Mouse (Mus musculus): Measurements from ENCODE around the gene Ap3d1. TPM values are rescaled to one million over a fixed set of nuclear protein-coding genes. Genes with fewer than 3 reads are reported as not detected.

Gene Ap3d1
- polyA plus RNA-seq, 1 experiment from 2014 or later = 45.0 TPM

DNA sequence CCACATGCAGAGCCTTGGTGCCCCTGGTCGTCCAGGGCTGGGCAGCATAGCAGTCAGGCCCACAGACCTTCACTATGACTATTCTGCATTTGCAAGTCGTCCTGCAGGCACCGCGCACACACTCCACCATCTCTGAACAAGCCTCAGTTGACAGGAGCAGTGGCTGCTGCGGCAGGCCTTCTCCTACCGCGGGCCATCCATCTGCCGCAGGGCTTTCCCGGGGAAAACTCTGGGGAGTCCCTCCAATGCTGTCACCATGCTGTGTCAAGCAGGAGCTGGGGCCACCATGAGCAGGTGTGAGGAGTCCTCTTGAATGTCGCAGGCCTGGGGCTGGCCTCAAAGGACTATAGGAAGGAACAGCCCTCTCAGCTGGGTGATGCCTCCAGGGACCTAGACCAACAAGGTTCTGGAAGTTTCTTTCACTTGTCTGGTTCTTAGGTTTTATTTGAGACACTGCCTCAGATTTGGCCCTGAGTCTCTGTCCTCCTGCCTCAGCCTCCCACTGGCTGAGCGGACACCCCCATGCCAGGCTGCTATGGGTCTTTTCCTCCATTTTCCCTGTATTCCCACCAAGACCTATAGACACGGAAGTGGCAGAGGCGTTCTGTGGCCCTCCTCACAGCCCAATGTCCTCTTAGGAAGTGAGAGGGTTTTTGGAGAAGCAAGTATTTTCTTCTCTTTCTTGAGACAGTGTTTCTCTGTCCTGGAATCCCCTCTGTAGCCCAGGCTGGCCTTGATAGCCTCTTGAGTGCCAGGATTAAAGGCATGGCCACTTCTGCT is 47.7 kb downstream of the Ap3d1 start:
- Histone ChIP-seq H3K9me3 (replicated peaks) (no peaks in the 10 kb centered on the region), H3K27me3 (no peaks in the 10 kb centered on the region), H3K9ac (no peak overlapping the region), H3K36me3 (peaks cover 16% of the 10 kb centered on the region), H3K27ac (peak overlapping the region; percentile 53; the same call in 1 of the 2 replicates), H3K4me2 (no peak overlapping the region), H3K4me1 (replicated peaks) (peaks cover 36% of the 10 kb centered on the region), H3K4me3 (no peak overlapping the region)
- WGBS = 87% methylated on average over 13 of the region's 13 CpGs
- no peak for ATAC-seq (replicated peaks; ENCODE audit: insufficient number of reproducible peaks, insufficient read depth, low FRiP score, low read depth)

GRCm38 (mm10) chr10:80693401-80694045 is 48.5 kb downstream of the Ap3d1 start:
- H3K36me3 ChIP-seq = peaks cover 18% of the 10 kb centered on the region
- no peaks in the 10 kb centered on the region for H3K27me3 ChIP-seq
- 81% methylated on average over 12 of the region's 12 CpGs for WGBS
- H3K4me3 ChIP-seq = no peak overlapping the region
- peaks cover 36% of the 10 kb centered on the region for H3K4me1 ChIP-seq (replicated peaks)
- H3K27ac ChIP-seq = peak overlapping the region; percentile 12; the same call in 1 of the 2 replicates
- ATAC-seq (replicated peaks; ENCODE audit: insufficient number of reproducible peaks, insufficient read depth, low FRiP score, low read depth) = no peak
- H3K9me3 ChIP-seq (replicated peaks) = no peaks in the 10 kb centered on the region
- H3K4me2 ChIP-seq = no peak overlapping the region
- H3K9ac ChIP-seq = no peak overlapping the region

DNA sequence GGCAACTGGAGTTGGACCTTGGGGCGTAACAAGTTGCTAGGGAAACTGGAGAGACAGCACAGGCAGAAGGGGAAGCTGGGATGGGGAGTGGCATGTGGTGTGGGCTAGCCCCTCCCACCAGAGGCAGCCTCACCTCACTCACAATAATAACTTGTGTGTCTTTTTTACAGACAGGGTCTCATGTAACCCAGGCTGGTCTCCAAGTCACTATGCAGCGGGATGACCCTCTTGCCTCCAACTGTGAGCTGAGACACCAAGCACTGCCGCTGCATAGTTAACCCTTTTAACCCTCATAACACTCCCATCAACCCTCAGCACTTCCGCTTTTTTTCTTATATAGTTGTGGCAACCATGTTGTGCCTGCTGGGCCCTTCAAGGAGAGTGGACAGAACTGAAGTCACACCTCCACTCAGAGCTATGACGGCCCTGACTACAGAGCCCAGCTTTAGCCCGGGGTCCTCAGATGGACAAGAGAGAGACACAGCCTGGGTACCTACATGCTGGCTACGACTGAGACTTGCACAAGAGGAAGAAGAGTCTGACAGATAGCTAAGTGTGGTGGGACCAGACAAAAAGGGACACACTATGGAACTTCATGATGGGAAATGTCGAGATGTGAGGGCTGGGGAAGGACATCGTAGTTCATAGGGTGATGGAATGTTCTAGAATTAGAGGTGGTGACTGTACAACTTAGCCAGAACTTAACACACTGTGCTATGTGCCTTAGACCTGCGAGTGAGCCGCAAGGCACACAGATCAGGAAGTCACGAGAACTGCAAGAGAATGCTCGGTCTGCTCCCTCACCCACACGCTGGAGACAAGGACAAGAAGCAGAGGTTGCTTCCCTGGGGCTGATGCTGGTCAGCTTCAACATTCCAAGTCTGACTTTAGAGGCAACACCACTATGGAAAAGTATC is 49.6 kb downstream of the Ap3d1 start:
- peak overlapping the region; percentile 12; the same call in 1 of the 2 replicates for H3K27ac ChIP-seq
- peaks cover 21% of the 10 kb centered on the region for H3K36me3 ChIP-seq
- no peak overlapping the region for H3K4me2 ChIP-seq
- peaks cover 29% of the 10 kb centered on the region for H3K4me1 ChIP-seq (replicated peaks)
- no peaks in the 10 kb centered on the region for H3K9me3 ChIP-seq (replicated peaks)
- H3K4me3 ChIP-seq = no peak overlapping the region
- H3K9ac ChIP-seq = no peak overlapping the region
- ATAC-seq (replicated peaks; ENCODE audit: insufficient number of reproducible peaks, insufficient read depth, low FRiP score, low read depth) = no peak
- 69% methylated on average over 14 of the region's 14 CpGs for WGBS
- H3K27me3 ChIP-seq = no peaks in the 10 kb centered on the region

DNA sequence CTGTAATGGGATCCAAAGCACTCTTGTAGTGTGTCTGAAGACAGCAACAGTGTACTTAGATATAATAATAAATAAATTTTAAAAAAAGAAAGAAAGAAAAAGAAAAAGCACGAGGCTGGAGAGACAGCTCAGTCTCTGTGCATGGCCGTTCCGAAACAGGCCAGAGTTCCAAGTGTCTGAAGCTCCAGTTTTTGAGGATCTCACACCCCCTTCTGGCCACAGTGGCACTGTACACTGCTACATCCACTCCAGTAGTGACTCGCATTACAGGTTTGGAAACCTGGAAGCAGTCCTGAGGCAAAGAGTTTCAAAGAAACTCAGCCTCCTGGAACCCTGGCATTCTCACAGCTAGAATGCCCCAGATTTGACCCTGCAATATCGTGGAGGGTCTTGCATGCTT is 54.2 kb downstream of the Ap3d1 start:
- 0 out of 2 replicates have a peak, but pooled peaks have one; percentile 48 for ATAC-seq (replicated peaks; ENCODE audit: insufficient number of reproducible peaks, insufficient read depth, low FRiP score, low read depth)
- Histone ChIP-seq H3K27me3 (no peaks in the 10 kb centered on the region), H3K9me3 (replicated peaks) (no peaks in the 10 kb centered on the region), H3K4me1 (replicated peaks) (0 out of 2 replicates have a peak, but pooled peaks cover 3% of the 10 kb centered on the region), H3K9ac (no peak overlapping the region), H3K27ac (no peak overlapping the region), H3K4me3 (no peak overlapping the region), H3K36me3 (peaks cover 54% of the 10 kb centered on the region), H3K4me2 (no peak overlapping the region)
- 33% methylated on average over 5 of the region's 5 CpGs for WGBS

DNA sequence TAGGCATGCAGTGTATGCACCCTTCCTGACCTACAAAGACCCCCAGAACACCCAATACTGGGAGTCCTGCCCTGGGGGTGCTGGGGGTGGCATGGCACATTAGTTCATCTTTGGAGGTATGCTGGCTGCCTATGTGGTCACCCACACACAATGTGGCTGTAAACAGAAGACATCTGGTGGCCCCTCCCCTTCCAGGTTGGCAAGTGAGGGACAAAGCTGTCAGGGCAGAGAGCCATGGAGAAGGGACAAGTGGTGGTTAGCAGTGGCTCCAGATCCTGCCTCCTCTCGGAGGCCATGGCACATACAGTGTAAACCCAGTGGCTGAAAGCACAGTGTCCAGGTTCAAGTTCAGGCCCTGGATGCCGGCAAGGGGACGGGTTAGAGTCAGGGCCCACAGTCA is 55.4 kb downstream of the Ap3d1 start:
- Histone ChIP-seq H3K9ac (no peak overlapping the region), H3K9me3 (replicated peaks) (no peaks in the 10 kb centered on the region), H3K27ac (no peak overlapping the region), H3K27me3 (no peaks in the 10 kb centered on the region), H3K4me2 (no peak overlapping the region), H3K36me3 (peaks cover 54% of the 10 kb centered on the region), H3K4me1 (replicated peaks) (0 out of 2 replicates have a peak, but pooled peaks cover 3% of the 10 kb centered on the region), H3K4me3 (no peak overlapping the region)
- ATAC-seq (replicated peaks; ENCODE audit: insufficient number of reproducible peaks, insufficient read depth, low FRiP score, low read depth) = no peak
- 89% methylated on average over 3 of the region's 3 CpGs for WGBS

DNA sequence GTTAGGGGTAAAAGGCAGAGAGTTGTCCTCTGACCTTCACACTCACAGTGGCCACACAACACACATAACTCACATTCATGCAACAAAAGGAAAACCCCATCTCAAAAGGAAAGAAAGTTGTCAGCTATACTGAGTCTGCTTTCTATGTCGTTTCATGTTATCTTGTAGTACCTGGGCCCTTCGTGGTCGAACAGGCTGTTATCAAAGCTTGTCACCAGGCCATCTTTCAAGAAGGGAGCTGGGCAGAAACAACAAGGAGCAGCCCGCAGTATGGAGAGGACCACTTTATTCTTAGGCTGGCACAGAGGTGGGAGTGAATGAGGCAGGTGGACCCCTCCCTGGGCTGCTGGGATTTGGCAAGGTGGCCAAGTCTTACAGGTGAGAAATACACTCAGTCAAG is 57.1 kb downstream of the Ap3d1 start:
- Histone ChIP-seq H3K4me3 (no peak overlapping the region), H3K36me3 (peaks cover 43% of the 10 kb centered on the region), H3K4me2 (no peak overlapping the region), H3K27ac (no peak overlapping the region), H3K9me3 (replicated peaks) (no peaks in the 10 kb centered on the region), H3K9ac (no peak overlapping the region), H3K27me3 (no peaks in the 10 kb centered on the region), H3K4me1 (replicated peaks) (peaks cover 8% of the 10 kb centered on the region)
- 45% methylated on average over 4 of the region's 4 CpGs for WGBS
- ATAC-seq (replicated peaks; ENCODE audit: insufficient number of reproducible peaks, insufficient read depth, low FRiP score, low read depth) = no peak

GRCm38 (mm10) chr10:80684214-80684613 is 57.9 kb downstream of the Ap3d1 start:
- Histone ChIP-seq H3K4me3 (no peak overlapping the region), H3K27ac (no peak overlapping the region), H3K4me2 (no peak overlapping the region), H3K27me3 (no peaks in the 10 kb centered on the region), H3K36me3 (peaks cover 38% of the 10 kb centered on the region), H3K9me3 (replicated peaks) (no peaks in the 10 kb centered on the region), H3K4me1 (replicated peaks) (peaks cover 15% of the 10 kb centered on the region), H3K9ac (no peak overlapping the region)
- 53% methylated on average over 6 of the region's 6 CpGs for WGBS
- ATAC-seq (replicated peaks; ENCODE audit: insufficient number of reproducible peaks, insufficient read depth, low FRiP score, low read depth) = peak; percentile 40; the same call in 1 of the 2 replicates

GRCm38 (mm10) chr10:80683647-80684046 is 58.4 kb downstream of the Ap3d1 start:
- no peak overlapping the region for H3K4me2 ChIP-seq
- no peak overlapping the region for H3K4me3 ChIP-seq
- no peak overlapping the region for H3K27ac ChIP-seq
- peaks cover 37% of the 10 kb centered on the region for H3K36me3 ChIP-seq
- no peak overlapping the region for H3K9ac ChIP-seq
- H3K9me3 ChIP-seq (replicated peaks) = no peaks in the 10 kb centered on the region
- no peak for ATAC-seq (replicated peaks; ENCODE audit: insufficient number of reproducible peaks, insufficient read depth, low FRiP score, low read depth)
- 86% methylated on average over 1 of the region's 1 CpGs for whole genome bisulfite sequencing
- no peaks in the 10 kb centered on the region for H3K27me3 ChIP-seq
- H3K4me1 ChIP-seq (replicated peaks) = peaks cover 21% of the 10 kb centered on the region

DNA sequence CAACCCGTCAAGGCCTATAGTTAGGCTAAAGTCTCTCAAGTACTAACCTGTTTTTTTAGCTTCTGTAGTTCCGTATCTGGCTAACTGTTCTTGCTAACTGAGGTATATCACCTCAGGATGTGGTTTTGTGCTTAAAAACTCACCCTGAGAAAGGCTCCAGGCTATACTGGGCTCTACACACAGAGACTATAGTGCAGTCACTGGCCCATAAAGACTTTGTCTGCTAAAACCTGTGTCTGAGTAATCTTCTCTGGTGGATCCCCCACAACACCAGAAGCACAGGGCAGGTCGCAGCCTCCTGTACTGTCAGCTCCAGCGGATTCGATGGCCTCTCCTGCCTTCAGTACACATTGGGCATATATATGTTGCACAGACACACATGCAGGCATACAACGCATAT is 60.1 kb downstream of the Ap3d1 start:
- H3K9ac ChIP-seq = no peak overlapping the region
- H3K4me2 ChIP-seq = no peak overlapping the region
- no peaks in the 10 kb centered on the region for H3K27me3 ChIP-seq
- no peak for ATAC-seq (replicated peaks; ENCODE audit: insufficient number of reproducible peaks, insufficient read depth, low FRiP score, low read depth)
- H3K4me3 ChIP-seq = no peak overlapping the region
- peaks cover 30% of the 10 kb centered on the region for H3K36me3 ChIP-seq
- no peak overlapping the region for H3K27ac ChIP-seq
- H3K4me1 ChIP-seq (replicated peaks) = peaks cover 37% of the 10 kb centered on the region
- 91% methylated on average over 6 of the region's 6 CpGs for WGBS
- no peaks in the 10 kb centered on the region for H3K9me3 ChIP-seq (replicated peaks)

DNA sequence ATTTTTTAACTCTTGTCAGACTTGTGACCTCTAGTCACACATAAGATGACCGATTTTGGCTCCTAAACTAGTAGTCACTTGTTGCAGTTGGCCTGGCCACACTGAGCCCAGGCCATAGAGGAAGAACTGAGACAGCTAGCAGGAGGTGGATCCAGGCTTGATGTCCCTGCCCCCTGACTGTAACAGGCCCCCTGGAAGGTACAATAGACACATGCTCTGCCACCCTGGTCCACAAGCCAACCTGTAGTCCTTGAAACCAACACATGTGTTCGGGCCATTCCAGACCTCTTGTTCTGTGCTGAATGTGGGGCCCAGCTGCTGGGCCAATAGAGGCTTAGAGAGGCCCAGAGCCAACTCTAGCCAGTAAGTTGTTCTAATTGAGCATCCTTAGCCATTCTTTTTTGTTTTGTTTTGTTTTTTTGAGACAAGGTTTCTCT is 61.8 kb downstream of the Ap3d1 start:
- Histone ChIP-seq H3K9me3 (replicated peaks) (no peaks in the 10 kb centered on the region), H3K27ac (peak overlapping the region; percentile 97), H3K4me1 (replicated peaks) (peaks cover 43% of the 10 kb centered on the region), H3K27me3 (no peaks in the 10 kb centered on the region), H3K36me3 (peaks cover 13% of the 10 kb centered on the region; the same call in 1 of the 2 replicates), H3K4me3 (no peak overlapping the region), H3K4me2 (no peak overlapping the region), H3K9ac (0 out of 2 replicates have a peak overlapping the region, but pooled peaks have one; percentile 16)
- WGBS = 64% methylated on average over 2 of the region's 2 CpGs
- no peak for ATAC-seq (replicated peaks; ENCODE audit: insufficient number of reproducible peaks, insufficient read depth, low FRiP score, low read depth)
